Mouse (Mus musculus) spleen, adult 10 weeks (tissue): Measurements from ENCODE around the gene Cldn11. TPM values are rescaled to one million over a fixed set of nuclear protein-coding genes. Genes with fewer than 3 reads are reported as not detected.

Experiments
- polyA plus RNA-seq: library from polyadenylated mRNA; stranded (reverse); fragments of 350-450 nt; fragmentation: Illumina TruSeq; extraction: RNeasy Lipid Tissue Mini Kit (QIAGEN cat#74804); gene quantifications from one replicate; pipeline ENCODE4 v1.2.3, GENCODE M21; 2015; ENCODE audit warnings: low replicate concordance; ENCODE audit not compliant: insufficient read depth

Gene Cldn11
- polyA plus RNA-seq: not detected

DNA sequence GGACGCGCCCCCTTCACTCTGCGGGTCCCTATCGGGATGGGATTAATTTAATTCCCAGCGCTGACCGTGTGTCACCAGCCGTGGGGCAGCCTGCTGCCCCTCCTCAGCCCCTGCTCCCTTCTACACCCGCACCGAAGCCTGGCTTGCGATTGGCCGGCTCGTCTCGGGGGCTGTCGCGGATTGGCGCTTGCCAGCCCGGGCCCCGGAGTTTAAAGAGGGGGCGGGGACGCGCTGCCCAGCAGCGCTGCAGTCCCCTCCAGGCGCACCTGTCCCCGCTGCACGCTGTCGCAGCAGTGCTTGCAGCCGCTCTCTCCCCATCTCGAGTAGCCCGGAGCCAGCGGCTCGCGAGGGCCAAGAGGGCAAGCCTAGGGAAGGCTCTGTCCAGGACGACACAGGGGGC, at the start of gene Cldn11:
TSS of gene Cldn11 (plus strand) at position 215 of the 400 bp plus-strand sequence.

Other genes starting within 250 kb of the Cldn11 start
- gene Phc3, start 180.5 kb upstream of the Cldn11 start, polyA plus RNA-seq: 43.1 TPM
- 20.7 TPM for gene Prkci, start 154.2 kb upstream of the Cldn11 start, polyA plus RNA-seq
- 46.7 TPM for gene Skil, start 54.9 kb upstream of the Cldn11 start, polyA plus RNA-seq
- 0.03 TPM for gene Slc7a14, start 160.5 kb downstream of the Cldn11 start, polyA plus RNA-seq